Mouse (Mus musculus) G1E (cell line): ENCODE data around the gene Camkk1. TPM values are rescaled to one million over a fixed set of nuclear protein-coding genes. Genes with fewer than 3 reads are reported as not detected.

Experiments
- ATAC-seq: 2 replicates; pipeline ENCODE4 v1.8.0; 2016; ENCODE audit warnings: mild to moderate bottlenecking; ENCODE audit not compliant: insufficient number of reproducible peaks, poor library complexity, low FRiP score, severe bottlenecking; ENCODE audit errors: extremely low read depth
- DNase-seq: peaks from one replicate; pipeline ENCODE4 v3.0.0; 2012; ENCODE audit warnings: low spot score
- H3K27me3 ChIP-seq: 2 replicates; pipeline ENCODE4 v1.6.1; 2012; ENCODE audit warnings: mild to moderate bottlenecking, low read length, inconsistent platforms; ENCODE audit not compliant: insufficient read depth
- H3K36me3 ChIP-seq: replicated peaks from 2 replicates; pipeline ENCODE3; 2012; ENCODE audit warnings: mild to moderate bottlenecking, inconsistent platforms
- H3K4me1 ChIP-seq: 2 replicates; pipeline ENCODE4 v1.6.1; 2012; ENCODE audit warnings: low read depth, low read length, inconsistent platforms, mixed read lengths; ENCODE audit not compliant: insufficient read depth
- H3K4me3 ChIP-seq: 2 replicates; pipeline ENCODE4 v1.5.1; 2012; ENCODE audit warnings: low read depth, mild to moderate bottlenecking, inconsistent platforms, low read length, moderate library complexity, mixed read lengths
- H3K9me3 ChIP-seq: replicated peaks from 2 replicates; pipeline ENCODE4 v1.6.1; 2012; ENCODE audit warnings: inconsistent platforms
- CTCF ChIP-seq: IDR thresholded peaks from 2 replicates; pipeline ENCODE4 v1.5.1; 2012; ENCODE audit warnings: low read depth, low read length, inconsistent platforms, mixed read lengths
- GATA1 ChIP-seq: IDR thresholded peaks from 2 replicates; pipeline ENCODE4 v1.6.1; 2012; ENCODE audit warnings: borderline replicate concordance, low read length, inconsistent platforms, mixed read lengths
- GATA2 ChIP-seq: IDR thresholded peaks from 2 replicates; pipeline ENCODE4 v1.6.1; 2012; ENCODE audit warnings: low read depth, low read length, inconsistent platforms, borderline replicate concordance
- POLR2AphosphoS5 ChIP-seq: IDR thresholded peaks from 2 replicates; pipeline ENCODE4 v1.6.1; 2012; ENCODE audit warnings: low read depth, low read length, inconsistent platforms; ENCODE audit not compliant: insufficient replicate concordance
- TAL1 ChIP-seq: conservative IDR thresholded peaks from 2 replicates; pipeline ENCODE4 v1.6.1; 2012; ENCODE audit warnings: low read depth, low read length, inconsistent platforms, mixed read lengths
- polyA plus RNA-seq: library from polyadenylated mRNA; stranded (reverse); fragments of >175 nt; gene quantifications from 2 replicates; pipeline ENCODE4 v1.2.3, GENCODE M21; 2012
- total RNA-seq, 2 experiments: library from RNA; stranded (forward) in 1 of 2; stranded (reverse) in 1 of 2; fragments of 200-1000 nt in 1 of 2; fragments of >200 nt in 1 of 2; fragmentation: Nextera tagmentation in 1 of 2; gene quantifications; 2 replicates each; pipeline ENCODE4 v1.2.3; 2014 to 2017

Gene Camkk1
- total and polyA plus RNA-seq, 3 experiments, result 4.2 to 13.1 (median 9.9) TPM

DNA sequence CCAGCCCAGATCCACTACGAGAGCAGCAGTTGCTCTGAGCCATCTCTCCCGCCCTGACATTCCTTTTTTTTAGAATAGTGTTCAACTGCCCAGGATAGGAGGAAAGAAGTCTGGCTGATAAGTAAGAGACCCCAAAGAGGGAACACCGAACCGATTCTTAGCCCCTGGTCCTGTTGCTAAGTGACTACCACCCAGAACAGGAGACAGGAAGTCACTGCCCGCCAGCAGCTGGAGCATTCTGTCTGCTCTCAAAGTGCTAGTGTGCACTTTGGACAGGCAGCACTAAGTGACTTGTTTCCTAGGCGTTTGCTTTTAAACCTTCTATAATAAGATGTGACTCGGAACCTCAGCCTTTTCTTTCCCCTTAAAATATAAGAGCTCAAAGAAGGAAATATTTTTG is 66.6 kb downstream of the Camkk1 start:
- no peak for ATAC-seq
- H3K4me1 ChIP-seq, result peaks cover 9% of the 10 kb centered on the region
- TF ChIP-seq GATA2 (no peak), GATA1 (no peak), TAL1 (no peak), CTCF (no peak), POLR2AphosphoS5 (no peak)

GRCm38 (mm10) chr11:73087700-73088480 is 69.1 kb downstream of the Camkk1 start:
- Histone ChIP-seq H3K4me3 (no peak overlapping the region), H3K4me1 (peaks cover 16% of the 10 kb centered on the region), H3K36me3 (peaks cover 34% of the 10 kb centered on the region), H3K27me3 (peaks cover 27% of the 10 kb centered on the region), H3K9me3 (no peaks in the 10 kb centered on the region)
- DNase-seq, result no peak
- no peak for TF ChIP-seq GATA2
- TF ChIP-seq GATA1, result no peak
- TF ChIP-seq POLR2AphosphoS5, result no peak
- TF ChIP-seq CTCF, result no peak
- TF ChIP-seq TAL1, result no peak
- no peak for ATAC-seq

More for the DNA sequence above, 66.6 kb downstream of the Camkk1 start:
- Histone ChIP-seq H3K27me3 (peaks cover 9% of the 10 kb centered on the region), H3K36me3 (peaks cover 58% of the 10 kb centered on the region), H3K9me3 (no peaks in the 10 kb centered on the region), H3K4me3 (no peak overlapping the region)
- DNase-seq, result no peak

GRCm38 (mm10) chr11:73090283-73090682 is 71.5 kb downstream of the Camkk1 start, which contains the start of gene Itgae:
Gene Itgae (plus strand): TSS chr11:73090583.
- DNase-seq, result no peak
- TF ChIP-seq TAL1 (no peak), POLR2AphosphoS5 (no peak), GATA2 (no peak)
- H3K36me3 ChIP-seq, result peaks cover 14% of the 10 kb centered on the region
- peaks cover 22% of the 10 kb centered on the region for H3K4me1 ChIP-seq
- H3K4me3 ChIP-seq, result no peak within 1 kb of the TSS
- no peak for ATAC-seq
- no peaks in the 10 kb centered on the region for H3K9me3 ChIP-seq
- H3K27me3 ChIP-seq, result peaks cover 47% of the 10 kb centered on the region

GRCm38 (mm10) chr11:73090826-73091225 is 72.0 kb downstream of the Camkk1 start:
- H3K4me3 ChIP-seq, result no peak overlapping the region
- TF ChIP-seq CTCF, result no peak
- TF ChIP-seq GATA1, result no peak
- H3K27me3 ChIP-seq, result peaks cover 53% of the 10 kb centered on the region
- DNase-seq, result no peak
- peaks cover 26% of the 10 kb centered on the region for H3K4me1 ChIP-seq
- H3K9me3 ChIP-seq, result no peaks in the 10 kb centered on the region
- no peak for ATAC-seq
- H3K36me3 ChIP-seq, result peaks cover 11% of the 10 kb centered on the region

Other genes starting within 250 kb of the Camkk1 start
- gene Cyb5d2, start 222.9 kb upstream of the Camkk1 start, total RNA-seq (2014; fragmentation: Nextera tagmentation), result 11.7 and 13.2 TPM in 2 replicates
- gene Cyb5d2, start 222.9 kb upstream of the Camkk1 start, total RNA-seq (2017), result 6.8 and 8.5 TPM in 2 replicates
- 0.43 and 0.57 TPM in 2 replicates for gene Cyb5d2, start 222.9 kb upstream of the Camkk1 start, polyA plus RNA-seq
- 32.1 and 43.4 TPM in 2 replicates for gene Zzef1, start 222.8 kb upstream of the Camkk1 start, total RNA-seq (2014; fragmentation: Nextera tagmentation)
- 25.5 and 33.2 TPM in 2 replicates for gene Zzef1, start 222.8 kb upstream of the Camkk1 start, total RNA-seq (2017)
- 5.3 and 5.6 TPM in 2 replicates for gene Zzef1, start 222.8 kb upstream of the Camkk1 start, polyA plus RNA-seq
- 56.9 and 63.9 TPM in 2 replicates for gene Atp2a3, start 57.8 kb upstream of the Camkk1 start, total RNA-seq (2014; fragmentation: Nextera tagmentation)
- gene Atp2a3, start 57.8 kb upstream of the Camkk1 start, total RNA-seq (2017), result 79.9 and 101 TPM in 2 replicates
- gene Atp2a3, start 57.8 kb upstream of the Camkk1 start, polyA plus RNA-seq, result 79.0 and 95.8 TPM in 2 replicates
- 11.4 and 12.0 TPM in 2 replicates for gene P2rx1, start 19.9 kb upstream of the Camkk1 start, total RNA-seq (2014; fragmentation: Nextera tagmentation)
- gene P2rx1, start 19.9 kb upstream of the Camkk1 start, total RNA-seq (2017), result 46.9 and 53.7 TPM in 2 replicates
- 11.7 and 14.8 TPM in 2 replicates for gene P2rx1, start 19.9 kb upstream of the Camkk1 start, polyA plus RNA-seq
- gene Ncbp3, start 28.8 kb downstream of the Camkk1 start, total RNA-seq (2014; fragmentation: Nextera tagmentation), result 23.9 and 25.0 TPM in 2 replicates
- 20.0 and 24.2 TPM in 2 replicates for gene Ncbp3, start 28.8 kb downstream of the Camkk1 start, total RNA-seq (2017)
- gene Ncbp3, start 28.8 kb downstream of the Camkk1 start, polyA plus RNA-seq, result 11.2 and 13.3 TPM in 2 replicates
- 0.19 and 0.23 TPM in 2 replicates for gene Itgae, start 71.6 kb downstream of the Camkk1 start, total RNA-seq (2014; fragmentation: Nextera tagmentation)
- gene Itgae, start 71.6 kb downstream of the Camkk1 start, total RNA-seq (2017), result 0.05 and 0.06 TPM in 2 replicates
- 0.03 and 0.04 TPM in 2 replicates for gene Itgae, start 71.6 kb downstream of the Camkk1 start, polyA plus RNA-seq
- 16.7 and 18.4 TPM in 2 replicates for gene Haspin, start 119.3 kb downstream of the Camkk1 start, total RNA-seq (2014; fragmentation: Nextera tagmentation)
- 16.9 and 17.5 TPM in 2 replicates for gene Haspin, start 119.3 kb downstream of the Camkk1 start, total RNA-seq (2017)
- 19.5 and 23.1 TPM in 2 replicates for gene Haspin, start 119.3 kb downstream of the Camkk1 start, polyA plus RNA-seq
- not detected in 2 replicates for gene P2rx5, start 141.4 kb downstream of the Camkk1 start, total RNA-seq (2014; fragmentation: Nextera tagmentation)
- gene P2rx5, start 141.4 kb downstream of the Camkk1 start, total RNA-seq (2017), result 0.05 TPM in 1 of 2 replicates, not detected in the other
- not detected in 2 replicates for gene P2rx5, start 141.4 kb downstream of the Camkk1 start, polyA plus RNA-seq
- 54.7 and 66.2 TPM in 2 replicates for gene Emc6, start 158.0 kb downstream of the Camkk1 start, total RNA-seq (2014; fragmentation: Nextera tagmentation)
- gene Emc6, start 158.0 kb downstream of the Camkk1 start, total RNA-seq (2017), result 43.7 and 52.7 TPM in 2 replicates
- gene Emc6, start 158.0 kb downstream of the Camkk1 start, polyA plus RNA-seq, result 178 and 243 TPM in 2 replicates
- 7.4 and 9.2 TPM in 2 replicates for gene Tax1bp3, start 158.1 kb downstream of the Camkk1 start, total RNA-seq (2014; fragmentation: Nextera tagmentation)
- 17.8 and 21.1 TPM in 2 replicates for gene Tax1bp3, start 158.1 kb downstream of the Camkk1 start, total RNA-seq (2017)
- 4.1 and 9.0 TPM in 2 replicates for gene Tax1bp3, start 158.1 kb downstream of the Camkk1 start, polyA plus RNA-seq
- 19.8 and 23.3 TPM in 2 replicates for gene Ctns, start 180.0 kb downstream of the Camkk1 start, total RNA-seq (2014; fragmentation: Nextera tagmentation)
- 28.7 and 30.6 TPM in 2 replicates for gene Ctns, start 180.0 kb downstream of the Camkk1 start, total RNA-seq (2017)
- 1.9 and 3.6 TPM in 2 replicates for gene Ctns, start 180.0 kb downstream of the Camkk1 start, polyA plus RNA-seq
- gene Shpk, start 180.5 kb downstream of the Camkk1 start, total RNA-seq (2014; fragmentation: Nextera tagmentation), result 2.1 and 2.4 TPM in 2 replicates
- gene Shpk, start 180.5 kb downstream of the Camkk1 start, total RNA-seq (2017), result 2.8 and 3.2 TPM in 2 replicates
- 0.83 and 0.95 TPM in 2 replicates for gene Shpk, start 180.5 kb downstream of the Camkk1 start, polyA plus RNA-seq
- not detected in 2 replicates for gene Trpv1, start 215.3 kb downstream of the Camkk1 start, total RNA-seq (2014; fragmentation: Nextera tagmentation)
- gene Trpv1, start 215.3 kb downstream of the Camkk1 start, total RNA-seq (2017), result 0.12 TPM in 1 of 2 replicates, not detected in the other
- not detected in 2 replicates for gene Trpv1, start 215.3 kb downstream of the Camkk1 start, polyA plus RNA-seq
- not detected in 2 replicates for gene Trpv3, start 248.4 kb downstream of the Camkk1 start, total RNA-seq (2014; fragmentation: Nextera tagmentation)
- gene Trpv3, start 248.4 kb downstream of the Camkk1 start, total RNA-seq (2017), result under 0.01 and 0.16 TPM in 2 replicates
- gene Trpv3, start 248.4 kb downstream of the Camkk1 start, polyA plus RNA-seq, result not detected in 2 replicates